Mouse (Mus musculus) erythroblast, adult 5-6 weeks (primary cell): ENCODE data around the gene Cst13. TPM values are rescaled to one million over a fixed set of nuclear protein-coding genes. Genes with fewer than 3 reads are reported as not detected.
"Not testable (repeated sequence)": the region's sequence is repeated elsewhere in the genome, so short reads cannot be mapped to it uniquely, and the experiment has no call there.

Experiments used
- ATAC-seq: replicated peaks from 2 replicates; pipeline ENCODE4 v1.8.0; 2016; ENCODE audit warnings: moderate number of reproducible peaks, mild to moderate bottlenecking, moderate TSS enrichment, inconsistent platforms; ENCODE audit not compliant: poor library complexity, low FRiP score, severe bottlenecking
- total RNA-seq, 2 experiments: library from RNA; stranded (forward) in 1 of 2; stranded (reverse) in 1 of 2; fragments of 150-400 nt in 1 of 2; fragments of 200-764, 138-1000 nt in 1 of 2; gene quantifications; 2 replicates each; pipeline versions ENCODE4 v1.2.3 to v1.2.4; 2015 to 2017; ENCODE audit warnings: low replicate concordance in 2 of 2

Cst13 gene
- total RNA-seq (2015; ENCODE audit: low replicate concordance) (not detected in 2 replicates), total RNA-seq (2017; ENCODE audit: low replicate concordance) (not detected in 2 replicates)

- no peak for ATAC-seq
These were observed at the start of gene Cst13 for GRCm38 (mm10) chr2:148819909-148820308. Gene Cst13, plus strand, starts transcription at chr2:148820081.

GRCm38 (mm10) chr2:148771397-148771796 lies 48.5 kb upstream of the Cst13 start, which contains the start of gene Cst11:
Gene Cst11, minus strand, starts transcription at chr2:148771497.
- ATAC-seq: not testable (repeated sequence)

GRCm38 (mm10) chr2:148781709-148782108 lies 38.2 kb upstream of the Cst13 start, which contains the start of gene 8030411F24Rik:
Gene 8030411F24Rik, plus strand, starts transcription at chr2:148782009.
- ATAC-seq: no peak

GRCm38 (mm10) chr2:148789142-148789541 lies 30.7 kb upstream of the Cst13 start, which contains the start of gene Cst12:
Gene Cst12, plus strand, starts transcription at chr2:148789361.
- ATAC-seq: no peak

- no peak for ATAC-seq
These were observed 21.4 kb upstream of the Cst13 start, which contains the start of gene Cst8 for GRCm38 (mm10) chr2:148798485-148798884. Gene Cst8, plus strand, starts transcription at chr2:148798785.

- no peak for ATAC-seq
These were observed 18.4 kb upstream of the Cst13 start for GRCm38 (mm10) chr2:148801491-148801921.

GRCm38 (mm10) chr2:148806696-148807095 lies 13.2 kb upstream of the Cst13 start:
- ATAC-seq: no peak

GRCm38 (mm10) chr2:148825986-148826385 lies 6.1 kb downstream of the Cst13 start:
- ATAC-seq: no peak

GRCm38 (mm10) chr2:148834912-148835311 lies 15.0 kb downstream of the Cst13 start, which contains the start of gene Cst9:
Gene Cst9, plus strand, starts transcription at chr2:148835147.
- ATAC-seq: no peak

- ATAC-seq: no peak
These were observed 18.3 kb downstream of the Cst13 start for GRCm38 (mm10) chr2:148838075-148838777.

- ATAC-seq: no peak
These were observed 19.3 kb downstream of the Cst13 start for GRCm38 (mm10) chr2:148839224-148839623.

GRCm38 (mm10) chr2:148851116-148851906 lies 31.4 kb downstream of the Cst13 start:
- peak; percentile 52; the same call in 1 of the 2 replicates for ATAC-seq

GRCm38 (mm10) chr2:148856630-148857400 lies 36.9 kb downstream of the Cst13 start:
- no peak for ATAC-seq

- ATAC-seq: no peak
These were observed 37.6 kb downstream of the Cst13 start for GRCm38 (mm10) chr2:148857506-148857905.

- no peak for ATAC-seq
These were observed 41.1 kb downstream of the Cst13 start for GRCm38 (mm10) chr2:148860993-148861392.

GRCm38 (mm10) chr2:148861693-148862092 lies 41.8 kb downstream of the Cst13 start:
- no peak for ATAC-seq

GRCm38 (mm10) chr2:148864966-148865365 lies 45.1 kb downstream of the Cst13 start, which contains the start of gene 9230104L09Rik:
Gene 9230104L09Rik, minus strand, starts transcription at chr2:148865038.
- ATAC-seq: no peak

- no peak for ATAC-seq
These were observed 49.1 kb downstream of the Cst13 start for GRCm38 (mm10) chr2:148868959-148869358.

GRCm38 (mm10) chr2:148870526-148870925 lies 50.6 kb downstream of the Cst13 start:
- no peak for ATAC-seq

- no peak for ATAC-seq
These were observed 53.0 kb downstream of the Cst13 start for GRCm38 (mm10) chr2:148872860-148873259.
